Mouse (Mus musculus) layer of hippocampus, adult 11-12 months (tissue): ENCODE measurements around the gene Cox6a2.
"Not testable (repeated sequence)": the region's sequence is repeated elsewhere in the genome, so short reads cannot be mapped to it uniquely, and the experiment has no call there.

ENCODE experiments used
- DNase-seq: peaks from one replicate; pipeline ENCODE4 v3.0.0; 2022; ENCODE audit warnings: low spot score

Gene Cox6a2

GRCm38 (mm10) chr7:128234796-128235195 is 28.6 kb upstream of the Cox6a2 start:
- no peak for DNase-seq

- no peak for DNase-seq
Observed at GRCm38 (mm10) chr7:128231741-128232140, 25.6 kb upstream of the Cox6a2 start.

DNA sequence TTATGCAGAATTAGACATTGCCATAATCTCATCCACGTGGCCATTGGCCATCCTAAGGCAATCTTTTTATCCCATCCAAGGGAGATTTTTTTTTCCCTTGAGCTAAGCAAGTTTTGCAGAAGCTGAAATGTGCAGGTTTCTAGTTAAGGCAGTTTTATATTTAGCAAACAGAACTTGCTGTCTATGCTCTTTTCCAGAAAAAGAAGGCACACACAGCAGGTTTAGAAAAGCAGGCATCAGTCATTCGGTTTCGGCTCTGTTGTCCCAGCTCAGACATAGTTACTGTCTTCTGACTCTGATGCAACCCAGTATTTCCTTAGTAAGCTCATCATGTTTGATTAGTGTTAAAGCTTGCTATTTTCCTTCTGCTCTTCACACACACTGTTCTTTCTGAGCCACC is 14.7 kb upstream of the Cox6a2 start:
- peak; percentile 34 for DNase-seq

DNA sequence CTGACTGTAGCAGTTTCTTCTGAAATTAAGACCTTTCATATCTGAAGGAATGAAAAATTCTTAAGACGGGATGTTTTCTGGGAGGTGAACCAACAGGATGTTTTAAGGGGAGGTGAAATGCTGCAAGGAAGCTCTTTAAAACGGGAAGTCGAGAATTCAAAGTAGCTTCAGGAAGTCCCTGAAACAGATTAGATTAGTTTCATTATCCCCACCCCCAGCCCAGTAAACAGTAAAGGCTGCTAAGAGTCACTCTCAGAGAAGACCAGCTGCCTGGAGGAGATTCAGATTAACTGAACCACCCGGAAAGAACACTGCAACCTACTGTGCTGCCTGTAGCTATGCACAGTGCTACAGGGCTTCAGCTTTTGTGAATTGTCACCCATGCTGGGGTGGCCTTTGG is 13.8 kb upstream of the Cox6a2 start:
- DNase-seq: no peak

GRCm38 (mm10) chr7:128209826-128210225 is 3.6 kb upstream of the Cox6a2 start:
- DNase-seq: no peak

- DNase-seq: peak; percentile 35
Observed at GRCm38 (mm10) chr7:128208187-128208586, 2.0 kb upstream of the Cox6a2 start.

DNA sequence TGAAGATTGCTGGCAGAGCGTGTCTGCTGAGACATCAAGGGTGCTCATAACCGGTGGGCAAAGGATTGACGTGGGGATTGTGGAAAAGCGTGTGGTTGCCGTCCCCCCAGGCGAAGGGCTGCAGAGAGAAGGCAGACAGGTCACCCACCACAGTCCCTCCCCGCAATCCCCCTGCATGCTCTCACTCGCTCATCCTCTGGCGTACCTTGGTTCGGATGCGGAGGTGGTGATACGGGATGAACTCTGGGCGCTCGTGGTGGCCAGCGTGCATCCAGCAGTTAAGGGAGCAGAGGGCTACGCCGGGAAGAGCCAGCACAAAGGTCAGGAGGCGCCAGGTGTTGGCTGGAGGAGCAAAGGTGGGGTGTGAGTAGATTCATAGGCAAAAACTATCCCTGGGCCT is 492 bp downstream of the Cox6a2 start:
- DNase-seq: no peak

GRCm38 (mm10) chr7:128204179-128204578 is 2.0 kb downstream of the Cox6a2 start:
- no peak for DNase-seq

GRCm38 (mm10) chr7:128203071-128203470 is 3.1 kb downstream of the Cox6a2 start:
- DNase-seq: no peak

GRCm38 (mm10) chr7:128201607-128202006 is 4.6 kb downstream of the Cox6a2 start:
- DNase-seq: no peak

DNA sequence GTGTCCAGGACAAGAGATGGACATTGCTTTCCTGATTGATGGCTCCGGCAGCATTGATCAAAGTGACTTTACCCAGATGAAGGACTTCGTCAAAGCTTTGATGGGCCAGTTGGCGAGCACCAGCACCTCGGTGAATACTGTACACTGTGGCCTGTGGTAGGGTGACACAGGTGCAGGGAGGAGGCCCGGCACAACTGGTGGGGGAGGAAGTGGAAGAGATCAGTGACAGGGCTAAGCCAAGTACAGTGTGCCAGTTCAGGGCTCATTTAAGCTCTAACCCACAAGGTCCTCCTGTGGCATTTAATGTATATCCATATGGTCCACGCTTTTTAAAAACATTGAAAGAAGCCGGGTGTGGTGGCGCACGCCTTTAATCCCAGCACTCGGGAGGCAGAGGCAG is 24.5 kb downstream of the Cox6a2 start:
- DNase-seq: no peak

DNA sequence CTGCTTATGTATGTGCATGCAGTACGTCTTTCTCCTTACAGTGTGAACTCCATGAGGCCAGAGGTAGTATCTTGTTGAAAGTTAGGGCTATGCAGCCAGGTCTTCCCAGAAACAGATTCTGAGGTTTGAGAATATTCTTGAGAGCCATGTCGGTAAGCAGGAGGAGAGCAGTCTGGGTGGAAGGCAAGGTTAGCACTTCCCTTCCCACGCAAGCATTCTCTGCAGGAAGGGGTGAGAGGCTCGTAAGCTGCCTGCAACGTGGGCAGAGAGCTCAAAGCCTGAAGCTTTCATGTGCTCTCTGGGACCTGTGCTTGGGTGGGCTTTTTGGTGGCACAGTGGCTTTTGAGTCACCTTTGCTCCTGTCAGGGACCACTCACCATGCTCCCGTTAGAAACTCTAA is 25.6 kb downstream of the Cox6a2 start:
- DNase-seq: no peak

- peak; percentile 23 for DNase-seq
Observed at GRCm38 (mm10) chr7:128180126-128180525, 26.1 kb downstream of the Cox6a2 start.

DNA sequence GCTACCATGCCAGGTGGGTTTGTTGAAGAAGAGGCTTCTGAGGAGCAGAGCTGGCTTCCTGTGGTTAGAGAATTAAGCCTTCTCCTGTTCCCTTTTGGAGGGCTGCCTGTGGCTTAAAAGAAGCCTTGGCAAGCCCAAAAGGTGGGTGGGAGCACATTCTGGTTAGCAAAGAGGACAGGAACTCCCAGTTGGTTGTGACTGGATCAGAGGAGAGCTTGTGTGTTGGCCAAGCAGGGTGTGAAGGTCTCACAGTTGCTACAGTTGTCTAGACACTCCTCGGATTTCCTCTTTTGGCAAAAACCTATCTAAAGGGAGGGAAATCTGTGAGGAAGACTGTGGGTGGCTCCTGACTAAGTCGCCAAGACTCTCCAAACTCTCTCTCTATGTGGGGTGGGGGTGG is 27.8 kb downstream of the Cox6a2 start:
- DNase-seq: no peak

DNA sequence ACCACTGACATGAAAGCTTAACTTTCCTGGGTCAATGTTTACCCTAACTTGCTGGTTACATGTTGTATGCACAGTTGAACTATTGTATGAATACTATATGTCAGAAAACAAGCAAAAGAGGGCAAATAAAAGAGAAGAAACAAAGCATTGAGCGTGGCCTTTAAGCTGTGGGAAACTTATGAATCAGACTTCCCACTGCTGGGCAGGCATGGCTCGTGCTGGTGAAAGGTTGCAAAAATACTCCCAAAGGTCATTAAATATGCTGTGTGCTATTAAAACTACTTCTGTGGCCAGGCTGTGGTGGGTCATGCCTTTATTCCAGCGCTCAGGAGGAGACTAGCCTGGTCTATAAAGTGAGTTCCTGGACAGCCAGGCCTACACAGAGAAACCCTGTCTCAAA is 36.2 kb downstream of the Cox6a2 start:
- no peak for DNase-seq

DNA sequence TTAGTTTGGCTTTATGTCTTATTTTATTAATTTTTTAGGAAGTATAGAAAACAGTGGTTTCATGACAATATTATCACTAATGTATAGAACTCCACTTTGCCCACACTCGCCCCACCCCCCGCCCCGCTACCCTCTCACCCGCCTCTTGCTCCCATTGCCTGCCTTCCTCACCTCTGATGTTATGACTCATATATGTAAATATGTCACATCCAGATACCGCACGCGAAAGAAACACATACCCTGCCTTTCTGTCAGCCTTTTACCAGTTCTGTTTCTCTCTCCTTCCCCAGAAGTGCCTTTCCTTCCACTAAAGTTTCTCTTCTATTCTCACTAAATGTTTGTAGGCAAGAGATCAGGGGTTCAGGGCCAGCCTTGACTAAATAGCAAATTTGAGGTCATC is 39.8 kb downstream of the Cox6a2 start:
- DNase-seq: no peak

DNA sequence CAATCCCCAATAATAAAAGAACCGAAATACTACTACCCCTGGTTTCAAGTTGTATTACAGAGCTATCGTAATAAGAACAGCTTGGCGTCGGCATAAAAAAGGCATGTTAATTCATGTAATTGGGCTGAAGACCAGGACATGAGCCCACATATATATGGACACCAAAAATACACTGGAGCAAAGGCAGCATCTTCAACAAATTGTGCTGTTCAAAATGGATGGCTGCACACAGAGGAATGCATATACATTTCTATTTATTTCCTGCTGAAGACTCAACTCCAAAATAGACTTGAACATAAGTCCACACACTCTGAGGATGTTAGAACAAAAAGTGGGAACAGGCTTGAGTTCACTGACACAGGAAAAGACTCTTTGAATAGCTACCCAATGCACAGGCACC is 42.2 kb downstream of the Cox6a2 start:
- DNase-seq: no peak

- not testable (repeated sequence) for DNase-seq
Observed at GRCm38 (mm10) chr7:128158688-128159354, 47.4 kb downstream of the Cox6a2 start.
